Mouse (Mus musculus) E14TG2a.4 (cell line): ENCODE measurements around the gene Hypk.
A peak's percentile ranks its signal among the peaks of the same experiment; 100 is the strongest.

Source experiments
- H3K27me3 ChIP-seq: 2 replicates; pipeline ENCODE4 v1.6.1; 2014; ENCODE audit warnings: low read length, control low read depth; ENCODE audit not compliant: insufficient read depth
- H3K36me3 ChIP-seq: 2 replicates; pipeline ENCODE4 v1.6.1; 2014; ENCODE audit warnings: low read length, control low read depth; ENCODE audit not compliant: insufficient read depth
- H3K4me1 ChIP-seq: replicated peaks from 2 replicates; pipeline ENCODE4 v1.6.1; 2014; ENCODE audit warnings: low read depth, low read length, control low read depth
- H3K4me3 ChIP-seq: replicated peaks from 2 replicates; pipeline ENCODE4 v1.5.1; 2014; ENCODE audit warnings: mild to moderate bottlenecking, low read length
- H3K9me3 ChIP-seq: 2 replicates; pipeline ENCODE4 v1.6.1; 2014; ENCODE audit warnings: low read length, control low read depth
- CTCF ChIP-seq: conservative IDR thresholded peaks from 2 replicates; pipeline ENCODE4 v1.5.1; 2014; ENCODE audit warnings: low read length
- NANOG ChIP-seq: IDR thresholded peaks from 2 replicates; pipeline ENCODE4 v1.6.1; 2014; ENCODE audit warnings: borderline replicate concordance, low read length, mixed read lengths
- POU5F1 ChIP-seq: IDR thresholded peaks from 2 replicates; pipeline ENCODE4 v1.6.1; 2014; ENCODE audit warnings: low read length, borderline replicate concordance

Gene Hypk

GRCm38 (mm10) chr2:121443068-121443349 is 10.1 kb upstream of the Hypk start:
- H3K4me3 ChIP-seq = peak overlapping the region; percentile 83
- H3K9me3 ChIP-seq = no peaks in the 10 kb centered on the region
- peaks cover 4% of the 10 kb centered on the region; the same call in 1 of the 2 replicates for H3K27me3 ChIP-seq
- H3K36me3 ChIP-seq = peaks cover 32% of the 10 kb centered on the region
- peaks cover 55% of the 10 kb centered on the region for H3K4me1 ChIP-seq
- TF ChIP-seq POU5F1 = no peak
- TF ChIP-seq CTCF = no peak
- no peak for TF ChIP-seq NANOG

- peaks cover 20% of the 10 kb centered on the region for H3K36me3 ChIP-seq
- peaks cover 4% of the 10 kb centered on the region; the same call in 1 of the 2 replicates for H3K27me3 ChIP-seq
- TF ChIP-seq POU5F1 = no peak
- no peak for TF ChIP-seq CTCF
- TF ChIP-seq NANOG = no peak
- peaks cover 62% of the 10 kb centered on the region for H3K4me1 ChIP-seq
- peak within 1 kb of the TSS; percentile 83 for H3K4me3 ChIP-seq
- H3K9me3 ChIP-seq = no peaks in the 10 kb centered on the region
Measured at GRCm38 (mm10) chr2:121444178-121444577, 8.9 kb upstream of the Hypk start, which contains the start of gene Ell3. Gene Ell3 (minus strand): TSS chr2:121444278.

- peaks cover 62% of the 10 kb centered on the region for H3K4me1 ChIP-seq
- TF ChIP-seq CTCF (no peak), NANOG (no peak), POU5F1 (no peak)
- peaks cover 11% of the 10 kb centered on the region for H3K36me3 ChIP-seq
- no peak overlapping the region for H3K4me3 ChIP-seq
- no peaks in the 10 kb centered on the region for H3K9me3 ChIP-seq
- peaks cover 4% of the 10 kb centered on the region; the same call in 1 of the 2 replicates for H3K27me3 ChIP-seq
Measured at GRCm38 (mm10) chr2:121445117-121445516, 8.0 kb upstream of the Hypk start.

- no peak for TF ChIP-seq POU5F1
- TF ChIP-seq CTCF = no peak
- TF ChIP-seq NANOG = no peak
- H3K4me1 ChIP-seq = peaks cover 70% of the 10 kb centered on the region
Measured at GRCm38 (mm10) chr2:121446506-121446905, 6.6 kb upstream of the Hypk start.

GRCm38 (mm10) chr2:121447006-121447405 is 6.1 kb upstream of the Hypk start:
- no peaks in the 10 kb centered on the region for H3K27me3 ChIP-seq
- TF ChIP-seq CTCF (no peak), POU5F1 (no peak), NANOG (no peak)
- H3K36me3 ChIP-seq = peaks cover 17% of the 10 kb centered on the region
- no peak overlapping the region for H3K4me3 ChIP-seq
- H3K4me1 ChIP-seq = peaks cover 68% of the 10 kb centered on the region
- H3K9me3 ChIP-seq = no peaks in the 10 kb centered on the region

More at GRCm38 (mm10) chr2:121446506-121446905, 6.6 kb upstream of the Hypk start:
- H3K27me3 ChIP-seq = no peaks in the 10 kb centered on the region
- no peak overlapping the region for H3K4me3 ChIP-seq
- peaks cover 13% of the 10 kb centered on the region for H3K36me3 ChIP-seq
- H3K9me3 ChIP-seq = no peaks in the 10 kb centered on the region

- H3K27me3 ChIP-seq = no peaks in the 10 kb centered on the region
- peaks cover 70% of the 10 kb centered on the region for H3K4me1 ChIP-seq
- TF ChIP-seq CTCF = no peak
- no peak for TF ChIP-seq POU5F1
- TF ChIP-seq NANOG = no peak
- peaks cover 29% of the 10 kb centered on the region for H3K36me3 ChIP-seq
- peak overlapping the region; percentile 81 for H3K4me3 ChIP-seq
- no peaks in the 10 kb centered on the region for H3K9me3 ChIP-seq
Measured at GRCm38 (mm10) chr2:121448136-121448535, 5.0 kb upstream of the Hypk start.

- H3K4me3 ChIP-seq = peak within 1 kb of the TSS; percentile 99
- peaks cover 37% of the 10 kb centered on the region for H3K36me3 ChIP-seq
- no peak for TF ChIP-seq CTCF
- TF ChIP-seq POU5F1 = no peak
- TF ChIP-seq NANOG = no peak
Measured at GRCm38 (mm10) chr2:121448739-121449535, 4.2 kb upstream of the Hypk start, which contains the start of gene Serf2. Gene Serf2 (plus strand): TSS chr2:121449195.

GRCm38 (mm10) chr2:121449545-121450011 is 3.5 kb upstream of the Hypk start:
- no peaks in the 10 kb centered on the region for H3K9me3 ChIP-seq
- peaks cover 71% of the 10 kb centered on the region for H3K4me1 ChIP-seq
- peaks cover 43% of the 10 kb centered on the region for H3K36me3 ChIP-seq
- peak overlapping the region; percentile 99 for H3K4me3 ChIP-seq
- TF ChIP-seq POU5F1 (no peak), CTCF (no peak), NANOG (no peak)
- H3K27me3 ChIP-seq = no peaks in the 10 kb centered on the region

More at GRCm38 (mm10) chr2:121448739-121449535, 4.2 kb upstream of the Hypk start, which contains the start of gene Serf2:
- no peaks in the 10 kb centered on the region for H3K27me3 ChIP-seq
- peaks cover 71% of the 10 kb centered on the region for H3K4me1 ChIP-seq
- H3K9me3 ChIP-seq = no peaks in the 10 kb centered on the region
